Mouse (Mus musculus) CH12.LX (cell line): Measurements from ENCODE around the gene Efcab2. TPM values are rescaled to one million over a fixed set of nuclear protein-coding genes. Genes with fewer than 3 reads are reported as not detected.
A peak's percentile ranks its signal among the peaks of the same experiment; 100 is the strongest.
"Not testable (repeated sequence)": the region's sequence is repeated elsewhere in the genome, so short reads cannot be mapped to it uniquely, and the experiment has no call there.

Experiments used
- DNase-seq: peaks from one replicate; pipeline ENCODE4 v3.0.0-alpha.2; 2013; ENCODE audit errors: extremely low read depth
- H3K27ac ChIP-seq: 2 replicates; pipeline ENCODE4 v1.5.1; 2012; ENCODE audit warnings: low read depth, mild to moderate bottlenecking, control low read depth, moderate library complexity; ENCODE audit not compliant: insufficient read depth
- H3K27me3 ChIP-seq: replicated peaks from 2 replicates; pipeline ENCODE3; 2012; ENCODE audit warnings: inconsistent platforms
- H3K36me3 ChIP-seq, 2 experiments: replicated peaks in 1 of 2; 2 replicates each; pipeline versions ENCODE3 to v1.6.1; 2012; ENCODE audit warnings: inconsistent platforms in 1 of 2, low read length in 1 of 2, mild to moderate bottlenecking in 1 of 2, mixed read lengths in 1 of 2, moderate library complexity in 1 of 2; ENCODE audit not compliant: control insufficient read depth in 1 of 2, insufficient read depth in 1 of 2
- H3K4me1 ChIP-seq, 2 experiments: 2 replicates each; pipeline ENCODE4 v1.6.1; 2012; ENCODE audit warnings: inconsistent platforms in 1 of 2, moderate library complexity in 1 of 2; ENCODE audit not compliant: insufficient read depth in 2 of 2, control insufficient read depth in 1 of 2
- H3K4me2 ChIP-seq: 2 replicates; pipeline ENCODE4 v1.6.1; 2012; ENCODE audit warnings: low read depth, mild to moderate bottlenecking, control low read depth; ENCODE audit not compliant: poor library complexity, insufficient read depth, severe bottlenecking
- H3K4me3 ChIP-seq, 3 experiments: fragments of 150-350 bp in 1 of 3; sonication (generic) in 1 of 3; replicated peaks in 1 of 3; 2 replicates each; pipeline versions ENCODE3 to v1.5.1; 2011 to 2012; ENCODE audit warnings: low read depth in 2 of 3, low read length in 2 of 3, mild to moderate bottlenecking in 2 of 3, moderate library complexity in 2 of 3, control low read depth in 1 of 3, improper control_type of control experiment in 1 of 3, inconsistent platforms in 1 of 3, mixed read lengths in 1 of 3; ENCODE audit not compliant: poor library complexity in 1 of 3
- H3K79me2 ChIP-seq: replicated peaks from 2 replicates; pipeline ENCODE4 v1.6.1; 2012; ENCODE audit warnings: mild to moderate bottlenecking, moderate library complexity; ENCODE audit not compliant: control insufficient read depth, poor library complexity, insufficient read depth, severe bottlenecking; ENCODE audit errors: extremely low read depth
- H3K9ac ChIP-seq: 2 replicates; pipeline ENCODE4 v1.6.1; 2012; ENCODE audit warnings: low read depth, mild to moderate bottlenecking, control low read depth, moderate library complexity; ENCODE audit not compliant: insufficient read depth
- H3K9me3 ChIP-seq: replicated peaks from 2 replicates; pipeline ENCODE3; 2012; ENCODE audit warnings: low read length, inconsistent platforms, mixed read lengths
- BHLHE40 ChIP-seq: IDR thresholded peaks from 2 replicates; pipeline ENCODE4 v1.6.1; 2011; ENCODE audit warnings: mild to moderate bottlenecking, low read depth, low read length, improper control_type of control experiment
- CHD2 ChIP-seq: IDR thresholded peaks from 2 replicates; pipeline ENCODE4 v1.6.1; 2011; ENCODE audit warnings: low read length, improper control_type of control experiment
- ETS1 ChIP-seq: conservative IDR thresholded peaks from 2 replicates; pipeline ENCODE4 v1.6.1; 2012; ENCODE audit warnings: low read depth, mild to moderate bottlenecking, inconsistent platforms, low read length, improper control_type of control experiment, moderate library complexity
- GABPA ChIP-seq: IDR thresholded peaks from 2 replicates; pipeline ENCODE4 v1.6.1; 2012; ENCODE audit warnings: low read depth, low read length, improper control_type of control experiment, inconsistent platforms; ENCODE audit not compliant: insufficient replicate concordance
- HCFC1 ChIP-seq: IDR thresholded peaks from 2 replicates; pipeline ENCODE4 v1.6.1; 2012; ENCODE audit warnings: low read depth, mild to moderate bottlenecking, inconsistent platforms, low read length, improper control_type of control experiment
- MAFK ChIP-seq: IDR thresholded peaks from 2 replicates; pipeline ENCODE4 v1.6.1; 2011; ENCODE audit warnings: low read length, improper control_type of control experiment; ENCODE audit not compliant: insufficient replicate concordance
- MAX ChIP-seq: IDR thresholded peaks from 2 replicates; pipeline ENCODE4 v1.6.1; 2011; ENCODE audit warnings: low read length, improper control_type of control experiment
- MAZ ChIP-seq: IDR thresholded peaks from 2 replicates; pipeline ENCODE4 v1.6.1; 2012; ENCODE audit warnings: low read depth, mild to moderate bottlenecking, inconsistent platforms, low read length, improper control_type of control experiment, moderate library complexity
- MEF2A ChIP-seq: IDR thresholded peaks from 2 replicates; pipeline ENCODE4 v1.6.1; 2014; ENCODE audit warnings: low read depth, mild to moderate bottlenecking, inconsistent platforms, low read length, improper control_type of control experiment, borderline replicate concordance
- NELFE ChIP-seq: IDR thresholded peaks from 2 replicates; pipeline ENCODE4 v1.6.1; 2011; ENCODE audit warnings: low read depth, low read length, improper control_type of control experiment
- RAD21 ChIP-seq: IDR thresholded peaks from 2 replicates; pipeline ENCODE4 v1.6.1; 2011; ENCODE audit warnings: low read depth, mild to moderate bottlenecking, low read length, improper control_type of control experiment, moderate library complexity
- SMC3 ChIP-seq: IDR thresholded peaks from 2 replicates; pipeline ENCODE4 v1.6.1; 2011; ENCODE audit warnings: low read depth, low read length, improper control_type of control experiment
- TBP ChIP-seq: conservative IDR thresholded peaks from 2 replicates; pipeline ENCODE4 v1.6.1; 2011; ENCODE audit warnings: low read depth, low read length, improper control_type of control experiment
- UBTF ChIP-seq: IDR thresholded peaks from 2 replicates; pipeline ENCODE4 v1.6.1; 2012; ENCODE audit warnings: low read depth, mild to moderate bottlenecking, inconsistent platforms, low read length, improper control_type of control experiment, moderate library complexity
- USF1 ChIP-seq: IDR thresholded peaks from 2 replicates; pipeline ENCODE4 v1.6.1; 2014; ENCODE audit warnings: low read depth, mild to moderate bottlenecking, inconsistent platforms, low read length, improper control_type of control experiment
- USF2 ChIP-seq: conservative IDR thresholded peaks from 2 replicates; pipeline ENCODE4 v1.6.1; 2011; ENCODE audit warnings: low read depth, low read length, improper control_type of control experiment
- ZNF384 ChIP-seq: IDR thresholded peaks from 2 replicates; pipeline ENCODE4 v1.6.1; 2012; ENCODE audit warnings: low read depth, low read length, improper control_type of control experiment, inconsistent platforms
- dilution Hi-C: fragments of 300-500 bp; cut with MboI; formaldehyde crosslinking; loops from 2 replicates; pipeline ENCODE4 v1.14.3; 2020; ENCODE audit warnings: low sequenced_read_pairs; ENCODE audit not compliant: extremely low pct_unique_long_range_greater_than_20kb, extremely low pct_ligation_motif_present
- in situ Hi-C: fragments of 300-500 bp; cut with MboI; formaldehyde crosslinking; loops from 3 replicates; pipeline ENCODE4 v1.14.3; 2019; ENCODE audit warnings: low sequenced_read_pairs, low pct_ligation_motif_present, low pct_unique_long_range_greater_than_20kb, mixed read lengths
- polyA plus RNA-seq: library from polyadenylated mRNA; unstranded; fragments of >175 nt; gene quantifications from 2 replicates; pipeline ENCODE4 v1.2.1, GENCODE M21; 2012; ENCODE audit warnings: low read depth; ENCODE audit not compliant: insufficient read length
- total RNA-seq, 2 experiments: library from RNA; depleted of rRNA; stranded (reverse); fragments of 300-350 nt in 1 of 2; fragments of >200 nt in 1 of 2; gene quantifications; 2 replicates each; pipeline ENCODE4 v1.2.3; 2012 to 2014

Efcab2 gene
- total and polyA plus RNA-seq, 3 experiments, result 1.2 to 3.2 (median 1.8) TPM

DNA sequence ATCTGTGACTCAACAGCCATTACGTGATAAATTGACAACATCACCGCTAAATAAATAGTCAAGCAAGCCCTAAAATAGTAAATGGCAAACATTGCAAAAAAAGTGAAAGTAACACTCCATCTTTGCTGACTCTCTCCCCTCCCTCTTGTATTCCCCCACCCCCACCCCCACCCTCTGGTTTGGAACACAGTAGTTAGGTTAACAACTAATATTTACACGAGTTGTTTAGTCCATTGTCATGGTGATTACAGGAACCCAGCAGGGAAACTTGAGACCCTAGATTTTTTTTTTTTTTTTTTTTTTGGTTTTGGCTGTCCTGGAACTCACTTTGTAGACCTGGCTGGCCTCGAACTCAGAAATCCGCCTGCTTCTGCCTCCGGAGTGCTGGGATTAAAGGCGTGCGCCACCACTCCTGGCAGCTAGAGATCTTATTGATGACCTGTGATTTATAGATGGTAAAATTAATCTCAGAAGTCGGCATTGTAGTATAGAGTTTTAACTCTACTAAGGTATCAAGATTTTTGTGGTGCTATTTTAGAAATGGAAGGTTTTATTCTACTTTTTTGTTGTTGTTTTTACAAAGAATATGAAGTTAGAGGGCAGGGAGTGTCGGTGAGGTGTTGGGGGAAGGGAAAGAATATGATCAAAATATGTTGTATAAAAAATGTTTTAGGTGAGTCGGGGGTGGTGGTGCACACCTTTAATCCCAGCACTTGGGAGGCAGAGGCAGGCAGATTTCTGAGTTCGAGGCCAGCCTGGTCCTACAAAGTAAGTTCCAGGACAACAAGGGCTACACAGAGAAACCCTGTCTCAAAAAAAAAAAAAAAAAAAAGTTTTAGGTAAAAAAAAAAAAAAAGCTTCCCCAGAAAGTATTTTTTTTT lies 1.1 kb downstream of the Efcab2 start:
- no peaks in the 10 kb centered on the region for H3K9me3 ChIP-seq
- no peaks in the 10 kb centered on the region for H3K79me2 ChIP-seq
- peak; percentile 51 for DNase-seq
- H3K4me3 ChIP-seq, result peak overlapping the region; percentile 74 to 90 (median 85)
- in situ Hi-C loops (no loop called here), dilution Hi-C loops (no loop called here)
- peak overlapping the region; percentile 47; the same call in 1 of the 2 replicates for H3K4me2 ChIP-seq
- no peaks in the 10 kb centered on the region for H3K4me1 ChIP-seq
- TF ChIP-seq UBTF, result no peak
- TF ChIP-seq ZNF384, result peak; percentile 66
- H3K27ac ChIP-seq, result peak overlapping the region; percentile 99
- no peaks in the 10 kb centered on the region for H3K27me3 ChIP-seq
- no peaks in the 10 kb centered on the region for H3K36me3 ChIP-seq
- H3K9ac ChIP-seq, result peak overlapping the region; percentile 61

DNA sequence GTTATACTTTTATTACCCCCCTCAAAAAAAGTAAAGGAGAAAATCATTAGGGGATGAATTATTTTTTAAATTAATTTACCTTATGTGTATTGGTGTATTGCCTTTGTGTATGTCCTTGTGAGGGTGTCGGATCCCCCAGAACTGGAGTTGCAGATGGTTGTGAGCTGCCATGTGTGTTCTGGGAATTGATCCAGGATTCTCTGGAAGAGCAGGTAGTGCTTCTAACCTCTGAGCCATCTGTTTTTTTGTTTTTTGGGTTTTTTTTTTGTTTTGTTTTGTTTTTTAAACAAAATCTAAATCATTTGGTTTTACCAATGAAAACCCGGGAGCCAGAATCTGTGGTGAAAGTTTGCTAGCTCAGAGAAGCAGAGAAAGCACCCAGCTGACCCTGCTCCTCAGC lies 1.8 kb downstream of the Efcab2 start:
- in situ Hi-C loops (no loop called here), dilution Hi-C loops (no loop called here)
- no peak for DNase-seq
- no peaks in the 10 kb centered on the region; a peak in 1 of 4 replicates for H3K4me1 ChIP-seq
- H3K27me3 ChIP-seq, result no peaks in the 10 kb centered on the region
- H3K27ac ChIP-seq, result no peak overlapping the region
- H3K9ac ChIP-seq, result no peak overlapping the region
- H3K36me3 ChIP-seq, result no peaks in the 10 kb centered on the region
- no peak overlapping the region for H3K4me2 ChIP-seq
- TF ChIP-seq ETS1 (no peak), HCFC1 (no peak), GABPA (no peak), MAFK (no peak), MEF2A (no peak), NELFE (no peak), BHLHE40 (no peak), MAZ (no peak)
- TF ChIP-seq, all 38 proteins: peak for 0
- no peak overlapping the region for H3K4me3 ChIP-seq
- no peaks in the 10 kb centered on the region for H3K79me2 ChIP-seq
- no peaks in the 10 kb centered on the region for H3K9me3 ChIP-seq

DNA sequence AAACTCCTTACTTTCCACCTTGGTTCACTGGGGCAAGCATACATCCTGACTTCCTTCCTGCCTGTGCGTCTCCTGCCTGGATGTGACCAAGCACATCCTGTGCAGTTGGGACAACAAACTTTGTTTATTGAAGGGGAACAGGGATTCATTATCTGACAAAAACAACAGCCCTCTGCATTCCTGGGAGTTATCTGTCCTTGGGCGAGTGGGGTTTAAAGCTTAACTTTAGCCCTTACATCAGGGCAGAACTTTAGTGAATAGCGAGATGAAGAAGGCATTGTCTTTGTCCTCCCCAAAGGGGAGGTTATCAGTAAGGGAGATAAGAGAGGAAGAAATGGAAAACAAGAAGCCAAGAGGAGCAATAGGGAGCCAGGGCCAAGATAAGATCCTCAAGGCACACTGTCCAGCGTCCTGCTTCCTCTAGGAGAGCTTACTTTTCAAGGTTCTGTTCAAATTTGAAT lies 3.0 kb downstream of the Efcab2 start:
- Histone ChIP-seq H3K4me1 (peaks cover 0 to 7% of the 10 kb centered on the region in 2 experiments; a peak in 2 of 4 replicates), H3K9ac (no peak overlapping the region), H3K27ac (no peak overlapping the region), H3K4me3 (no peak overlapping the region), H3K36me3 (no peaks in the 10 kb centered on the region), H3K9me3 (no peaks in the 10 kb centered on the region), H3K79me2 (no peaks in the 10 kb centered on the region), H3K27me3 (no peaks in the 10 kb centered on the region), H3K4me2 (no peak overlapping the region)
- dilution Hi-C loops (no loop called here), in situ Hi-C loops (no loop called here)
- TF ChIP-seq USF2 (no peak), RAD21 (no peak), UBTF (no peak), CHD2 (no peak), SMC3 (no peak), USF1 (no peak), MAX (no peak), TBP (no peak)
- DNase-seq, result no peak

DNA sequence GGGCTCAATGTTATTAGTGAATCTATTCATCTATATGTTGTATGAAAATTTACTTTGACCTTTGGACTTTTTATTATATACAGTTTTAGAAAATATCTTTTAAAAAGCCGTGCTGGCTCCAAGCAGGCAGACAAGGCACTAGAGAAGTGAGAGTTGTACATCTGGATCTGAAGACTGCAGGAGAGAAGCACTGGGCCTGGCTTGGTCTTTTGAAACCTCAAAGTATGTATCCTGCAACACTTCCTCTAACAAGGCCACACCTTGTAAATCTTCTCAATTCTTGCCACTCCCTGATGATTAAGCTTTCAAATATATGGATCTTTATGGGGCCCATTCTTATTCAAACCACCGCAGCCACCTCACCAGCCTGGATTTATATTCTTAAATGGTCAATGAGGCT lies 7.5 kb downstream of the Efcab2 start:
- DNase-seq, H3K27ac ChIP-seq, H3K79me2 ChIP-seq, H3K9me3 ChIP-seq, H3K36me3 ChIP-seq, H3K4me3 ChIP-seq, H3K9ac ChIP-seq, dilution Hi-C loops, in situ Hi-C loops, H3K4me2 ChIP-seq, H3K4me1 ChIP-seq, H3K27me3 ChIP-seq: not testable (repeated sequence)
